Mouse (Mus musculus) CD4-positive, CD25-positive, alpha-beta regulatory T cell, adult 2 months (primary cell): ENCODE data around the gene Slc17a5.

Experiments used
- DNase-seq: peaks from one replicate; pipeline ENCODE4 v3.0.0-alpha.2; 2012; ENCODE audit warnings: low read depth, low spot score

The Slc17a5 gene

GRCm38 (mm10) chr9:78587914-78588313 is at the start of gene Slc17a5:
Slc17a5 (minus strand) TSS chr9:78588041.
- DNase-seq, result peak; percentile 97

DNA sequence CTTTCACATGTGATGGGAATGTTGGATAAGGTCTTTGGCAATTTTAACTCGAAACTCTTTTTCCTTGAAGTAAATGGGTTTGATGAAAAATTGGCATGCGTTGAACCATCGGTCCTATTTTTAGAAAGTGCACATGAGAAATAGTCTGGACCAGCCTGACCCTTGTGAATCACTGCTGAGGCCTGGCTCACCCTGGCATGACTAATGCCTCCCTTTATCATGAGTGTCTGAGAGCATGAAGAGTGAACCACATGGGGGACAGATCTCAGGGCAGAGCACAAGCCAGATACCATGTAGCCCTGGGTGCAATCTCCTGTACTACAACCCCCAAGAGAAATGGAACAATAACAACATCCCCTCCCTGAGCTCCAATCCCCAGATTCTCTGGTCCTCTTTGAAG is 46.1 kb upstream of the Slc17a5 start:
- DNase-seq, result no peak

GRCm38 (mm10) chr9:78631755-78632434 is 44.1 kb upstream of the Slc17a5 start:
- no peak for DNase-seq

- no peak for DNase-seq
Measured at GRCm38 (mm10) chr9:78629991-78630390, 42.1 kb upstream of the Slc17a5 start.

DNA sequence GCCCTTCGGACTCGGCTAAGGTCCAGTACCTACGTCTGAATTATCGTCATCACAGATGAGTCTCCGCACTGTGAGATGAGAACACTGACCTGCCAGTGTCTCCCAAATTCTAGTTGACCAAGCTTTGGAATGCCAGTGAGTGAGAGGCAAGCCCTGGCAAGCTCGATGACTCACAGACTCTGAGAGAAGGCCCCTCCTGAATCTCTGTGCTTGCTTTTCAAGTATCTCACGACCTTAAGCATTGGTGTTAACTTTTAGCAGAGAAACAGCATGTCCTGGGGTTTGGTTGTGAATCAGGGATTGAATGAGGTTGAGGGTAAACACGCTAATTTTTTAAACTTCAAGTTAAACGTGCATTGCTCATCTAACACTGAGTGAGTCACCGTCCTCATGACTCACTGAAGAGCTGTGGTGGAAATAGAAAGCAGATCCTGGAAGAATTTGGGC is 35.5 kb upstream of the Slc17a5 start:
- DNase-seq, result no peak

GRCm38 (mm10) chr9:78619285-78619684 is 31.4 kb upstream of the Slc17a5 start:
- no peak for DNase-seq

GRCm38 (mm10) chr9:78615401-78616021 is 27.7 kb upstream of the Slc17a5 start, which contains the start of gene Cd109:
Cd109 (plus strand) TSS chr9:78615546.
- DNase-seq, result peak; percentile 2

GRCm38 (mm10) chr9:78614201-78614600 is 26.4 kb upstream of the Slc17a5 start:
- DNase-seq, result no peak

DNA sequence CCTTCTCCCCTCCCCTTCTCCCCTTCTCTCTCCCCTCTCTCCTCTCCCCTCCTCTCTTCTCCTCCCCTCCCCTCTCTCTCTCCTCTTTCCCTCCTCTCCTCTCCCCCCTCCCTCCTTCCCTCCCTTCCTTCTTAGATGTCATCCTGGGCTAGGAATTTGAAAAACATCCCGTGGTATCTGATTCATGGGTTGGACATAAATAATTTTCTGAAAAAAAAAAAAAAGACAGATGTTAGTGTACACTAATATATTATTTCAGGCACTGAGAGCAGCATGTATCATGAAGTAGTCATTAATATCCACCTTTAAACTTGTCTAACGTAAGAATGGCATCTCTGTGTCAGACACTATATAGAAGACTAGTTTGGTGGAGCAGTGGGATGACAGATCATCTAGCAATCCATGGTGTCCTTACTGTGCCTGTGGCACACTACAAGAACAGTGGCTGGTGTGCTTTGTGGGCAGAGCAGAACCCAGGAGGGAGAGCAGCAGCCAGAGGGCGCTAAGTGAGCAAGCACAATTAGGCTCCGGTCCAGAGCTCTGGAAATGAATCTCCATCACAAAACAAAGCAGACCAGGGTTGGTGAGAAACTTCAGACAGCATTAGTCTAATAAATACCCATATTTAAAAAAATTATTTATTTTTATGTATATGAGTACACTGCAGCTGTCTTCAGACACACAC is 13.3 kb upstream of the Slc17a5 start:
- DNase-seq, result peak; percentile 14

- DNase-seq, result no peak
Measured at GRCm38 (mm10) chr9:78599927-78600326, 12.1 kb upstream of the Slc17a5 start.

DNA sequence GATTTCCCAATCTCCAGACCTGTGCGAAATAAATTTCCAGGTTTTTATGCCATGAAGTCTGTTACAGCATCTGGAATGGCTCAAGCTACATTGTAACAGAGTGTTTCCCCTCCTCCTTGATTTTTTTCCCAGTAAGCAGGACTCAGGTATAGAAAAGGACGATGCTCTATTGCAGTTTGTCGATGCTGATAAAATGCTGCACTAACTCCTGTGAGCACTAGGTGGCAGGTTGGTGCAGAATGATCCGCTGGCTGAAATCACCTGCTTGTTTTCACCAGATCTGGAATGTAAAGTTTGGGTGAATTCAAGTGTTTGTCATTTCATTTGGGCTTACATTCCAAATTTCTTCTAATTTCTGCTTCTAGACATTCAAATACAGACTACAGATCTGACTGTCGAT is 9.0 kb upstream of the Slc17a5 start:
- DNase-seq, result peak; percentile 73

GRCm38 (mm10) chr9:78595769-78596555 is 8.1 kb upstream of the Slc17a5 start:
- no peak for DNase-seq

- no peak for DNase-seq
Measured at GRCm38 (mm10) chr9:78595257-78595656, 7.4 kb upstream of the Slc17a5 start.

- DNase-seq, result no peak
Measured at GRCm38 (mm10) chr9:78590471-78590870, 2.6 kb upstream of the Slc17a5 start.

DNA sequence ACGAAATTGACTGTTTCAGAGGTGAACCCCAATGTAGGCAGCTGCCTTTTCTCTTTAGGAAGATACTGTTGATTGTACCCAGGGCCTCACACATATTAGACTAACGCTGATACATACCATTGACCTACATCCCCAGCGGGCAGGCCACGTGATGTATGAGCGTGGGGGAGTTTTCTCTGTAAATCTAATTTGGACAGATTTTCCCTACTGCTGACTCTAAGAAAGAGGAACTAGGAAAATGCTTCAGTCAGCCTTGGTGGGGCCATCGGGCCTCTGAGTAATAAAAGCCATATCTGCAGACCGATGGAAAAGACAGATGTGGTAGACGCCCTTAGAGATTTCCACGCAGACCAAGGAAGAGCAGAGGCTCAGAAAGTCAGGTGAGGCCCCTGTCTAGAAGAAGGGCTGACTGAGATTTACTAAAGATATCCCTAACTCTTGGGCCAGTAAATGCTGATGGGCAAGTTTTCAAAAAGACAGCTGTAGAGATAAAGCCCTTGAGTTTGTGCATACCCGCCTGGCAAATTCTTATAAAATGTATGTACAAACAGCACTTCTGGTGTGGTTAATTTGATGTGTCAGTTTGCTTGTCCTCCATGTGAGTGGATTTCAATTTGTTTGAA is 681 bp upstream of the Slc17a5 start:
- DNase-seq, result peak; percentile 42

GRCm38 (mm10) chr9:78587218-78587883 is 490 bp downstream of the Slc17a5 start:
- DNase-seq, result no peak

GRCm38 (mm10) chr9:78579644-78580396 is 8.0 kb downstream of the Slc17a5 start:
- DNase-seq, result no peak

DNA sequence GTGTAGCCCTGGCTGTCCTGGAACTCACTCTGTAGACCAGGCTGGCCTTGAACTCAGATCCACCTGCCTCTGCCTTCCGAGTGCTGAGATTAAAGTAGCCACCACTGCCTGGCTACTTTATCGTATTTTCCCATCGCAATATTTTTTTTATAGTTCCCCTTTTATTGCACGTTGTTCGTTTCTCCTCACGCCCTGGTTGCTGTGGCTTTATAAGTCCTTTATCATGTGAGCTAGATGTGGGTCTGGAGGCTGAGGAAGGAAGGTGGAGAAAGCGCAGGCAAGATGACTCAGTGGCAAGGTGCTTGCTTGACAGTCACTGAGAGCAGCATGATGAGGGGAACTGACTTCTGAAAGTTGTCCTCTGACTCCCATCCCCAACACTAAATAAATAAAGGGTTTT is 9.0 kb downstream of the Slc17a5 start:
- no peak for DNase-seq

GRCm38 (mm10) chr9:78576466-78576865 is 11.4 kb downstream of the Slc17a5 start:
- DNase-seq, result no peak

DNA sequence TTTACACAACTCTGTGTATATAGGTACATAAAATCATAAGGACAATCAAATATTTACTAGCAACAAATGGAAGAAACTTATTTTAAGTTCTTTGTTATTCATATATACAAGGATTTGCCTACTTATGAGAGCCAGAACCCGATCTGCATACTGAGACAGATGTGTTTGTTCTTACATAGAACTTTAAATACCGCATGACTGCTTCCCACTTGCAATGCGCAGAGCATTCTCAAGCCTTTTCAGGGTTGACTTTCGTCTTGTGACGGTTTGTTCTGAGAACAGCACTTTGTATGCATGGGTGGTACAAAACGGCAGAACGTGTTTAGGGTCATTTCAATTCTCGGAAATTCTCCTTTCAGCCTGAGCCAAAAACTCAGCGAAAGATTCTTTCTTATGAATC is 17.9 kb downstream of the Slc17a5 start:
- DNase-seq, result no peak
